Mouse (Mus musculus): ENCODE results near the gene Gm5134. TPM values are rescaled to one million over a fixed set of nuclear protein-coding genes. Genes with fewer than 3 reads are reported as not detected.

Gm5134 gene
- polyA plus RNA-seq, 1 experiment = not detected

- Histone ChIP-seq H3K4me3 (ENCODE audit: insufficient read depth, low read depth, low read length) (no peak overlapping the region), H3K4me1 (ENCODE audit: control insufficient read depth, insufficient read depth, insufficient read length, low read length) (no peaks in the 10 kb centered on the region), H3K27ac (replicated peaks; ENCODE audit: low read depth, low read length) (no peak overlapping the region)
These were observed 46.8 kb downstream of the Gm5134 start for GRCm38 (mm10) chr10:76001160-76001559.

DNA sequence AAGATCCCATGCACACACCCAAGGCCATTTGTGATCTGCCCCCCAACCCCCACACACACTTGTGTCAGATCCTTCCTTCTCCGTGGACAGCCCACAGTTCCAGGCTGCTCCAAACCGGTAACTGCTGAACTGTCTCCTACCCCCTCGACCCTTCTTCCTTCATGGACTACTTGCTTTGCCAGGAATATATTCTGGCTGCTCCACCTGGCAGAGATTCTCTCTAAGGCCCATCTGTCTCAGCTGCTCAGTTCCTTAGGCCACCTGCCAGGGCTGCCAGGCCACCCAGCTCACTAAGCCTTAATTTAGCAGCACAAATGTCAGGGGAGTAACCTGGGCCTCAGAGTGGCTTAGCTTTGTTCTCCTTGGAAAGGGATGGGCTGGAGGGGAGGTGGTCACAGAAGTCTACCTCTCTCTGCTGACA lies 47.8 kb downstream of the Gm5134 start:
- Histone ChIP-seq H3K4me1 (ENCODE audit: control insufficient read depth, insufficient read depth, insufficient read length, low read length) (no peaks in the 10 kb centered on the region), H3K4me3 (ENCODE audit: insufficient read depth, low read depth, low read length) (no peak overlapping the region), H3K27ac (replicated peaks; ENCODE audit: low read depth, low read length) (no peak overlapping the region)

GRCm38 (mm10) chr10:76002615-76003014 lies 48.3 kb downstream of the Gm5134 start:
- Histone ChIP-seq H3K4me1 (ENCODE audit: control insufficient read depth, insufficient read depth, insufficient read length, low read length) (no peaks in the 10 kb centered on the region), H3K27ac (replicated peaks; ENCODE audit: low read depth, low read length) (no peak overlapping the region), H3K4me3 (ENCODE audit: insufficient read depth, low read depth, low read length) (no peak overlapping the region)

- no peak overlapping the region for H3K4me3 ChIP-seq (ENCODE audit: insufficient read depth, low read depth, low read length)
- H3K27ac ChIP-seq (replicated peaks; ENCODE audit: low read depth, low read length) = no peak overlapping the region
- no peaks in the 10 kb centered on the region for H3K4me1 ChIP-seq (ENCODE audit: control insufficient read depth, insufficient read depth, insufficient read length, low read length)
These were observed 48.9 kb downstream of the Gm5134 start for GRCm38 (mm10) chr10:76003221-76003620.

DNA sequence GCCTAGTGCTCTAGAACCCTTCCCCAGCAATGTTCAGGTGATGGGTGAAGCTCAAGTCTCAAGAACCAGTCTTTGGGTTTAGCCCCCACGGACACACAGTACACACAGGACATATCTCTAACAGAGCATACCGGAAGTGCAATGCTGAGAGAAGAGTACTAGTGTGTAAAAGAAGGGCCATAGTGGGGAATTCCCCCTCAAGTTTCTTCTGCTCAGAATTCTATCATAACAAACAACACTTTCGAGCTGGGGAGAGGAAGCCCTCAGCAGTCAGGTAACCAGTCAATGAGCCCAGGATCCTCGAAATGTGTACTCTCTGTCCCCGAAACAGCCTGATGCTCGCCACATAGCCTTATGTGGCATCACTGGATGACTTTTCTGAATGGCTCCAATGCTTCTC lies 52.1 kb downstream of the Gm5134 start:
- no peak overlapping the region for H3K27ac ChIP-seq (replicated peaks; ENCODE audit: low read depth, low read length)
- no peaks in the 10 kb centered on the region for H3K4me1 ChIP-seq (ENCODE audit: control insufficient read depth, insufficient read depth, insufficient read length, low read length)
- no peak overlapping the region for H3K4me3 ChIP-seq (ENCODE audit: insufficient read depth, low read depth, low read length)

- Histone ChIP-seq H3K4me1 (ENCODE audit: control insufficient read depth, insufficient read depth, insufficient read length, low read length) (no peaks in the 10 kb centered on the region), H3K4me3 (ENCODE audit: insufficient read depth, low read depth, low read length) (no peak overlapping the region), H3K27ac (replicated peaks; ENCODE audit: low read depth, low read length) (no peak overlapping the region)
These were observed 55.5 kb downstream of the Gm5134 start for GRCm38 (mm10) chr10:76009812-76010211.

DNA sequence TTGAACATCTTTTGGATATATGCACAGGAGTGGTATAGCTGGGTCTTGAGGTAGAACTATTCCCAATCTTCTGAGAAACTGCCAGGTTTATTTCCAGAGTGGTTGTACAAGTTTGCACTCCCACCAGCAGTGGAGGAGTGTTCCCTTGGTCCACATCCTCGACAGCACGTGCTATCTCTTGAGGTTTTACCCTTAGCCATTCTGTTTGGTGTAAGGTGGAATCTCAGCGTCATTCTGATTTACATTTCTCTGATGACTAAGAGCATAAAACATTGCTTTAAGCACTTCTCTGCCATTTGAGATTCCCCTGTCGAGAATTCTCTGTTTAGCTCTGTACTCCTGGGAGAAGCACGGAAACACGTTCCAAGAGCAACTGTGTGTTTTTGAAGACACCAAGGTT lies 58.6 kb downstream of the Gm5134 start:
- H3K4me3 ChIP-seq (ENCODE audit: insufficient read depth, low read depth, low read length) = no peak overlapping the region
- H3K4me1 ChIP-seq (ENCODE audit: control insufficient read depth, insufficient read depth, insufficient read length, low read length) = no peaks in the 10 kb centered on the region
- H3K27ac ChIP-seq (replicated peaks; ENCODE audit: low read depth, low read length) = no peak overlapping the region

- no peaks in the 10 kb centered on the region for H3K4me1 ChIP-seq (ENCODE audit: control insufficient read depth, insufficient read depth, insufficient read length, low read length)
- no peak overlapping the region for H3K4me3 ChIP-seq (ENCODE audit: insufficient read depth, low read depth, low read length)
These were observed 62.6 kb downstream of the Gm5134 start for GRCm38 (mm10) chr10:76016886-76017285.

GRCm38 (mm10) chr10:76021728-76022127 lies 67.4 kb downstream of the Gm5134 start:
- no peaks in the 10 kb centered on the region for H3K4me1 ChIP-seq (ENCODE audit: control insufficient read depth, insufficient read depth, insufficient read length, low read length)
- H3K27ac ChIP-seq (replicated peaks; ENCODE audit: low read depth, low read length) = no peak overlapping the region
- no peak overlapping the region for H3K4me3 ChIP-seq (ENCODE audit: insufficient read depth, low read depth, low read length)

More at GRCm38 (mm10) chr10:76016886-76017285, 62.6 kb downstream of the Gm5134 start:
- no peak overlapping the region for H3K27ac ChIP-seq (replicated peaks; ENCODE audit: low read depth, low read length)

GRCm38 (mm10) chr10:76023921-76024320 lies 69.6 kb downstream of the Gm5134 start:
- Histone ChIP-seq H3K4me3 (ENCODE audit: insufficient read depth, low read depth, low read length) (no peak overlapping the region), H3K4me1 (ENCODE audit: control insufficient read depth, insufficient read depth, insufficient read length, low read length) (no peaks in the 10 kb centered on the region), H3K27ac (replicated peaks; ENCODE audit: low read depth, low read length) (no peak overlapping the region)

- no peak overlapping the region for H3K4me3 ChIP-seq (ENCODE audit: insufficient read depth, low read depth, low read length)
- H3K4me1 ChIP-seq (ENCODE audit: control insufficient read depth, insufficient read depth, insufficient read length, low read length) = no peaks in the 10 kb centered on the region
- no peak overlapping the region for H3K27ac ChIP-seq (replicated peaks; ENCODE audit: low read depth, low read length)
These were observed 71.3 kb downstream of the Gm5134 start for GRCm38 (mm10) chr10:76025470-76026190.

- no peak overlapping the region for H3K27ac ChIP-seq (replicated peaks; ENCODE audit: low read depth, low read length)
- no peak overlapping the region for H3K4me3 ChIP-seq (ENCODE audit: insufficient read depth, low read depth, low read length)
- no peaks in the 10 kb centered on the region for H3K4me1 ChIP-seq (ENCODE audit: control insufficient read depth, insufficient read depth, insufficient read length, low read length)
These were observed 73.1 kb downstream of the Gm5134 start for GRCm38 (mm10) chr10:76027127-76028015.

DNA sequence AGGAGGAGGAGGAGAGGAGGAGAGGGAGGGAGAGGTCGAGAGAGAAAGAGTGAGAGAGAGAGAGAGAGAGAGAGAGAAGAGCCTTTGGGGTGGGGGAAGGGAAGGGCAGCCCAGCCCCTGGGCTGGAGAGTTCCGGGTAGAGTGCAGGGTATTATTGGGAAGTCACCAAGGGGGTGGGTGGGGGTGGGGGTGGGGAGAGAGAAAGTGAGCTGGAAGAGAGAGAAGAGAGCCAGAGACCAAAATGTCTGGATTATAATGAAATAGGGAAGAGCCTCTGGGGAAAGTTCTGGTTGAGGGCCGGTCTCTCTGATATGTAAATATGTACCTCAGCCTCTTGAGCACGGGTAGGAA lies 73.7 kb downstream of the Gm5134 start:
- Histone ChIP-seq H3K4me3 (ENCODE audit: insufficient read depth, low read depth, low read length) (no peak overlapping the region), H3K27ac (replicated peaks; ENCODE audit: low read depth, low read length) (no peak overlapping the region), H3K4me1 (ENCODE audit: control insufficient read depth, insufficient read depth, insufficient read length, low read length) (no peaks in the 10 kb centered on the region)

- Histone ChIP-seq H3K4me1 (ENCODE audit: control insufficient read depth, insufficient read depth, insufficient read length, low read length) (0 out of 2 replicates have a peak, but pooled peaks cover 3% of the 10 kb centered on the region), H3K4me3 (ENCODE audit: insufficient read depth, low read depth, low read length) (no peak overlapping the region), H3K27ac (replicated peaks; ENCODE audit: low read depth, low read length) (no peak overlapping the region)
These were observed 74.1 kb downstream of the Gm5134 start for GRCm38 (mm10) chr10:76028396-76028795.

- Histone ChIP-seq H3K4me3 (ENCODE audit: insufficient read depth, low read depth, low read length) (no peak overlapping the region), H3K4me1 (ENCODE audit: control insufficient read depth, insufficient read depth, insufficient read length, low read length) (0 out of 2 replicates have a peak, but pooled peaks cover 3% of the 10 kb centered on the region), H3K27ac (replicated peaks; ENCODE audit: low read depth, low read length) (no peak overlapping the region)
These were observed 75.0 kb downstream of the Gm5134 start for GRCm38 (mm10) chr10:76029276-76029675.

Measured in brown adipose tissue, adult 24 weeks (tissue).